Mouse (Mus musculus) stomach, postnatal 0 days (tissue): ENCODE measurements around the gene Olfr160. TPM values are rescaled to one million over a fixed set of nuclear protein-coding genes. Genes with fewer than 3 reads are reported as not detected.

Experiments used
- ATAC-seq: fragments of 200-750 bp; cut with Nextera tagmentation; 2 replicates; pipeline ENCODE4 v1.8.0; 2017; ENCODE audit not compliant: low FRiP score, low TSS enrichment
- DNase-seq: peaks from one replicate; pipeline ENCODE4 v3.0.0-alpha.2; 2016; ENCODE audit warnings: low spot score
- H3K27ac ChIP-seq: fragments of 300-500 bp; sonication (generic); replicated peaks from 2 replicates; pipeline ENCODE4 v1.5.1; 2014; ENCODE audit warnings: mild to moderate bottlenecking, control low read depth
- H3K27me3 ChIP-seq: fragments of 300-500 bp; sonication (generic); 2 replicates; pipeline ENCODE4 v1.6.1; 2014; ENCODE audit warnings: low read length; ENCODE audit not compliant: control insufficient read depth, insufficient read depth
- H3K36me3 ChIP-seq: fragments of 300-500 bp; sonication (generic); 2 replicates; pipeline ENCODE4 v1.6.1; 2014; ENCODE audit warnings: low read length, mixed read lengths; ENCODE audit not compliant: control insufficient read depth, insufficient read depth
- H3K4me1 ChIP-seq: fragments of 300-500 bp; sonication (generic); replicated peaks from 2 replicates; pipeline ENCODE4 v1.6.1; 2014; ENCODE audit warnings: antibody characterized with exemption; ENCODE audit not compliant: control insufficient read depth, insufficient read depth
- H3K4me2 ChIP-seq: fragments of 300-500 bp; sonication (generic); replicated peaks from 2 replicates; pipeline ENCODE4 v1.6.1; 2014; ENCODE audit warnings: low read depth, mild to moderate bottlenecking, control low read depth, moderate library complexity
- H3K4me3 ChIP-seq: fragments of 300-500 bp; sonication (generic); 2 replicates; pipeline ENCODE4 v1.5.1; 2014; ENCODE audit warnings: low read depth, low read length, control low read depth
- H3K9ac ChIP-seq: fragments of 300-500 bp; sonication (generic); 2 replicates; pipeline ENCODE4 v1.6.1; 2014; ENCODE audit warnings: mild to moderate bottlenecking, low read length, control low read depth, mixed read lengths
- H3K9me3 ChIP-seq: fragments of 300-500 bp; sonication (generic); 2 replicates; pipeline ENCODE4 v1.6.1; 2016; ENCODE audit warnings: low read length; ENCODE audit not compliant: control insufficient read depth
- CTCF ChIP-seq: IDR thresholded peaks from 2 replicates; pipeline ENCODE4 v1.5.1; 2016; ENCODE audit warnings: antibody characterized with exemption, low read depth, mild to moderate bottlenecking, moderate library complexity
- EP300 ChIP-seq: optimal IDR thresholded peaks from 2 replicates; pipeline ENCODE3; 2016; ENCODE audit warnings: antibody characterized with exemption
- WGBS: fragments of 180-500 bp; shearing (Covaris S2); extraction: QIAGEN DNeasy Blood & Tissue Kit; methylation state at CpG from one replicate; pipeline ENCODE4 v1.1.7; 2014; 5-methylcytosine and 5-hydroxymethylcytosine counted together
- polyA plus RNA-seq: library from polyadenylated mRNA; unstranded; fragments of >200 nt; fragmentation: Nextera tagmentation; extraction: Ambion mirVana; gene quantifications from 2 replicates; pipeline ENCODE4 v1.2.1, GENCODE M21; 2015

The Olfr160 gene
- polyA plus RNA-seq, 1 experiment from 2014 or later, result not detected

GRCm38 (mm10) chr9:37663210-37663609 is 52.8 kb downstream of the Olfr160 start:
- TF ChIP-seq CTCF (no peak), EP300 (no peak)
- no peak overlapping the region for H3K9ac ChIP-seq
- 57% methylated on average over 1 of the region's 1 CpGs for WGBS
- no peaks in the 10 kb centered on the region for H3K36me3 ChIP-seq
- no peaks in the 10 kb centered on the region for H3K4me1 ChIP-seq
- no peak overlapping the region for H3K4me2 ChIP-seq
- ATAC-seq, result no peak
- no peak overlapping the region for H3K27ac ChIP-seq
- no peak for DNase-seq
- H3K27me3 ChIP-seq, result no peaks in the 10 kb centered on the region
- no peaks in the 10 kb centered on the region for H3K9me3 ChIP-seq
- no peak overlapping the region for H3K4me3 ChIP-seq

DNA sequence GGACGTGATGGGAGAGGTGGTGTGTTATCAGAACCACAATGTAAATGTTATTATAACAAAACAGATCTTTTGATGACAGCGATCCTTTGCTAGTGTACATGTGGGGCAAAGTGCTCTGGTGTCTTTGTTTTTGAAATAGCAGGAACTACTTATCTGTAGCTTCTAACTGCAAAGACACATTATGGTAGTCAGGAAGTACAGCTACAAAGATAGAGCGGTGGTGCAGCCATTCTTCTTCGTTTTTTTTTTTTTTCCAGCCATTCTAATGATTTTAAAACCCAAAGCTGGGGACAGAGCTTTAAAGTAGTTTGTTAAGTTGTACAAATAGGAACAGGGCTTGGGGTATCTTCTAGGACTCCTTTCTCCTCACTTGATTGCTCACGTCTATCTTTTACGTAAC is 56.6 kb downstream of the Olfr160 start:
- ATAC-seq (no peak), DNase-seq (no peak)
- no peak overlapping the region for H3K4me3 ChIP-seq
- H3K9me3 ChIP-seq, result no peaks in the 10 kb centered on the region
- H3K36me3 ChIP-seq, result peaks cover under 1% of the 10 kb centered on the region; the same call in 1 of the 2 replicates
- no peaks in the 10 kb centered on the region for H3K27me3 ChIP-seq
- TF ChIP-seq CTCF, result no peak
- no peak for TF ChIP-seq EP300
- no peak overlapping the region for H3K9ac ChIP-seq
- no peaks in the 10 kb centered on the region for H3K4me1 ChIP-seq
- H3K4me2 ChIP-seq, result no peak overlapping the region
- H3K27ac ChIP-seq, result no peak overlapping the region
- 72% methylated on average over 6 of the region's 6 CpGs for WGBS

Other genes starting within 250 kb of the Olfr160 start
- 7.5 TPM in 2 replicates for gene Msantd2, start 226.9 kb downstream of the Olfr160 start, polyA plus RNA-seq
- 28.2 and 30.5 TPM in 2 replicates for gene Esam, start 188.2 kb downstream of the Olfr160 start, polyA plus RNA-seq
- gene Vsig2, start 177.0 kb downstream of the Olfr160 start, polyA plus RNA-seq, result 350 and 369 TPM in 2 replicates
- 2.3 and 2.6 TPM in 2 replicates for gene Nrgn, start 163.3 kb downstream of the Olfr160 start, polyA plus RNA-seq
- gene Siae, start 160.6 kb downstream of the Olfr160 start, polyA plus RNA-seq, result 6.9 and 7.7 TPM in 2 replicates
- 3.4 and 4.0 TPM in 2 replicates for gene Spa17, start 102.5 kb downstream of the Olfr160 start, polyA plus RNA-seq
- gene Tbrg1, start 58.9 kb downstream of the Olfr160 start, polyA plus RNA-seq, result 171 and 180 TPM in 2 replicates
- 0.15 TPM in 1 of 2 replicates, not detected in the other for gene Panx3, start 47.0 kb downstream of the Olfr160 start, polyA plus RNA-seq
- not detected in 2 replicates for gene Olfr874, start 28.9 kb upstream of the Olfr160 start, polyA plus RNA-seq
- not detected in 2 replicates for gene Olfr875, start 55.6 kb upstream of the Olfr160 start, polyA plus RNA-seq
- not detected in 2 replicates for gene Olfr876, start 86.8 kb upstream of the Olfr160 start, polyA plus RNA-seq
- gene Olfr877, start 138.0 kb upstream of the Olfr160 start, polyA plus RNA-seq, result 0.04 TPM in 1 of 2 replicates, not detected in the other
- gene Olfr145, start 180.5 kb upstream of the Olfr160 start, polyA plus RNA-seq, result 0.01 TPM in 1 of 2 replicates, not detected in the other
- gene Olfr878, start 201.6 kb upstream of the Olfr160 start, polyA plus RNA-seq, result not detected in 2 replicates